ENCODE assay signal across 25 mouse cellular contexts in the genomic region with DNA sequence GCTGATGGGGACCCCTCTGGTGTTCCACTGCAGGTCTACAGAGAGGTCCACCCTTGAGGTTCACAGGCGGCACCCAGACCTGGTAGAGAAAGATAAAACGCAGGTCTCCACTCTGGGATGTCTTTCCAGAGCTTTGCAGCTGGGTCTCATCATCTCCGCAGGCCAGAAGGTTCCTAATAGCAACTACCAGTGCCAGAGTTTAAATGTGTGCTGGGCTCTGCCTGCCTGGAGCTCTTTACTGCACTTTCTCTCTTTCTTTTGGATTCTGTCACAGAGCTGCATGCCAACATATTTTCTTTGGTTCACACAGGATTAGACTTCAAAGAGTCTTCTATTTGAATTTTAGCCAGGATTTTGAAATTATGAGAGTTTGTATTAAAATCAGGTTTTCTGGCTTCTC. TPM values are rescaled to one million over a fixed set of nuclear protein-coding genes. Genes with fewer than 3 reads are reported as not detected.
DNase-seq lines count a peak whose midpoint lies in the region; ATAC-seq lines count a peak whose summit lies in the region.
"Had no signal": no experiment of that assay in that cellular context is flagged by ENCODE, and none has a peak within 500 bp of the region (broad histone marks: within the 10 kb centered on the region; RNA-seq: fewer than 3 reads in every experiment).

No protein-coding gene starts in this region.

- WGBS in heart, embryonic 10.5 days, result 72% methylated on average over 3 of the region's 3 CpGs
- 85% methylated on average over 3 of the region's 3 CpGs for WGBS in midbrain, embryonic 13.5 days

- H3K4me2 ChIP-seq in midbrain, embryonic 13.5 days (replicated peaks), result no peak overlapping the region
- H3K4me2 ChIP-seq: embryonic facial prominence, embryonic 12.5 days; forebrain, embryonic 13.5 days; hindbrain, embryonic 12.5 days; liver, embryonic 11.5 days; midbrain, embryonic 12.5 days had no signal

- peaks cover 6% of the 10 kb centered on the region; the same call in 1 of the 2 replicates for H3K36me3 ChIP-seq in heart, embryonic 10.5 days
- H3K36me3 ChIP-seq in midbrain, embryonic 13.5 days, result no peaks in the 10 kb centered on the region
- H3K36me3 ChIP-seq: embryonic facial prominence, embryonic 12.5 days; G1E; hindbrain, embryonic 12.5 days; midbrain, embryonic 12.5 days had no signal

- H3K9me3 ChIP-seq in heart, embryonic 10.5 days, result no peaks in the 10 kb centered on the region
- no peaks in the 10 kb centered on the region for H3K9me3 ChIP-seq in midbrain, embryonic 13.5 days
- H3K9me3 ChIP-seq: embryonic facial prominence, embryonic 12.5 days; forebrain, embryonic 13.5 days; hindbrain, embryonic 12.5 days; midbrain, embryonic 12.5 days had no signal

- no peaks in the 10 kb centered on the region for H3K27me3 ChIP-seq in heart, embryonic 10.5 days (ENCODE audit: insufficient read depth, poor library complexity, severe bottlenecking)
- H3K27me3 ChIP-seq in midbrain, embryonic 13.5 days, result no peaks in the 10 kb centered on the region
- H3K27me3 ChIP-seq: CH12.LX; embryonic facial prominence, embryonic 12.5 days; forebrain, embryonic 13.5 days; hindbrain, embryonic 12.5 days; midbrain, embryonic 12.5 days had no signal

- no peak overlapping the region for H3K9ac ChIP-seq in midbrain, embryonic 13.5 days (replicated peaks)
- H3K9ac ChIP-seq: embryonic facial prominence, embryonic 12.5 days; forebrain, embryonic 13.5 days; hindbrain, embryonic 12.5 days; liver, postnatal 0 days; midbrain, embryonic 12.5 days had no signal

- ATAC-seq in midbrain, embryonic 13.5 days, result no peak
- ATAC-seq: forebrain, embryonic 13.5 days; liver, postnatal 0 days; Patski had no signal

- H3K27ac ChIP-seq in heart, embryonic 10.5 days, result no peak overlapping the region
- H3K27ac ChIP-seq in midbrain, embryonic 13.5 days, result no peak overlapping the region
- H3K27ac ChIP-seq: embryonic facial prominence, embryonic 12.5 days; forebrain, embryonic 13.5 days; hindbrain, embryonic 12.5 days; midbrain, embryonic 12.5 days had no signal

- no peak overlapping the region for H3K4me3 ChIP-seq in heart, embryonic 10.5 days
- no peak overlapping the region for H3K4me3 ChIP-seq in midbrain, embryonic 13.5 days (replicated peaks)
- H3K4me3 ChIP-seq: embryonic facial prominence, embryonic 12.5 days; forebrain, embryonic 13.5 days; hindbrain, embryonic 12.5 days; midbrain, embryonic 12.5 days had no signal

- peak; percentile 43 for DNase-seq in kidney, postnatal 10 days
- DNase-seq in kidney, adult 9 months, result no peak
- peak; percentile 33 for DNase-seq in urinary bladder, postnatal 14 days (ENCODE audit: low spot score)
- no peak for DNase-seq in urinary bladder, postnatal 25 days (ENCODE audit: low spot score)
- DNase-seq in lung, postnatal 10 days, result peak; percentile 31
- no peak for DNase-seq in heart, embryonic 10.5 days (ENCODE audit: low spot score)
- DNase-seq: B cell, adult 2 months; cerebellum, adult 11 months; gastrocnemius, postnatal 25 days; heart, adult 18-20 months; kidney, adult 8-10 months; kidney, postnatal 25 days; liver, postnatal 0 days; right cerebral cortex, postnatal 25 days; thymus, postnatal 25 days had no signal

- peaks cover 9% of the 10 kb centered on the region for H3K4me1 ChIP-seq in heart, embryonic 10.5 days
- H3K4me1 ChIP-seq in midbrain, embryonic 13.5 days (replicated peaks), result no peaks in the 10 kb centered on the region
- H3K4me1 ChIP-seq: embryonic facial prominence, embryonic 12.5 days; forebrain, embryonic 13.5 days; hindbrain, embryonic 12.5 days; midbrain, embryonic 12.5 days had no signal

RNA-seq across cellular contexts. Expression of a gene that starts 6.4 kb away (rescaled TPM):
- polyA plus RNA-seq in heart, embryonic 10.5 days (2016; fragmentation: Nextera tagmentation; extraction: Ambion mirVana), result 6.9 and 10.2 TPM in 2 replicates
- polyA plus RNA-seq in midbrain, embryonic 13.5 days (2015; fragmentation: Nextera tagmentation; extraction: Ambion mirVana), result 0.19 TPM in 2 replicates
- polyA plus RNA-seq: G1E, Patski had no signal

RNA-seq across cellular contexts. Expression of a gene that starts 23.8 kb away (rescaled TPM):
- 0.33 and 1.8 TPM in 2 replicates for polyA plus RNA-seq in heart, embryonic 10.5 days (2016; fragmentation: Nextera tagmentation; extraction: Ambion mirVana)
- 41.6 and 45.9 TPM in 2 replicates for polyA plus RNA-seq in midbrain, embryonic 13.5 days (2015; fragmentation: Nextera tagmentation; extraction: Ambion mirVana)
- polyA plus RNA-seq: G1E; liver, postnatal 0 days; Patski; spleen, adult 2 months had no signal

Comparison
In these comparisons a context has a peak if more than half of its experiments do, and no peak if none do; other contexts are left out.
1. DNase-seq: peak in kidney, postnatal 10 days (single experiment), urinary bladder, postnatal 14 days (single experiment) and lung, postnatal 10 days (single experiment); none in kidney, adult 9 months (single experiment), urinary bladder, postnatal 25 days (single experiment) and heart, embryonic 10.5 days (single experiment).
2. RNA of a gene that starts 23.8 kb away (polyA plus RNA-seq): 41.6 to 45.9 TPM in midbrain, embryonic 13.5 days; 0.33 to 1.8 TPM in heart, embryonic 10.5 days; every median in the first group is over 10 times any median in the second.